Mouse (Mus musculus) heart, embryonic 12.5 days (tissue): ENCODE results near the gene Wfdc6b. TPM values are rescaled to one million over a fixed set of nuclear protein-coding genes. Genes with fewer than 3 reads are reported as not detected.
"Not testable (repeated sequence)": the region's sequence is repeated elsewhere in the genome, so short reads cannot be mapped to it uniquely, and the experiment has no call there.

Experiments
- ATAC-seq: fragments of 200-750 bp; cut with Nextera tagmentation; 2 replicates; pipeline ENCODE4 v1.8.0; 2017; ENCODE audit warnings: moderate TSS enrichment, moderate library complexity; ENCODE audit not compliant: insufficient number of reproducible peaks, low FRiP score
- H3K27ac ChIP-seq: fragments of 300-500 bp; sonication (generic); 2 replicates; pipeline ENCODE4 v1.5.1; 2016; ENCODE audit warnings: mild to moderate bottlenecking, moderate library complexity; ENCODE audit not compliant: poor library complexity, severe bottlenecking
- H3K27me3 ChIP-seq: fragments of 300-500 bp; sonication (generic); replicated peaks from 2 replicates; pipeline ENCODE4 v1.6.1; 2016; ENCODE audit warnings: mild to moderate bottlenecking, moderate library complexity
- H3K36me3 ChIP-seq: fragments of 300-500 bp; sonication (generic); 2 replicates; pipeline ENCODE4 v1.6.1; 2016; ENCODE audit warnings: mild to moderate bottlenecking, moderate library complexity
- H3K4me1 ChIP-seq: fragments of 300-500 bp; sonication (generic); replicated peaks from 2 replicates; pipeline ENCODE4 v1.6.1; 2016; ENCODE audit warnings: mild to moderate bottlenecking
- H3K4me2 ChIP-seq: fragments of 300-500 bp; sonication (generic); 2 replicates; pipeline ENCODE4 v1.6.1; 2016; ENCODE audit warnings: mild to moderate bottlenecking, moderate library complexity
- H3K4me3 ChIP-seq: fragments of 300-500 bp; sonication (generic); 2 replicates; pipeline ENCODE4 v1.5.1; 2016; ENCODE audit warnings: mild to moderate bottlenecking
- H3K9ac ChIP-seq: fragments of 300-500 bp; sonication (generic); 2 replicates; pipeline ENCODE4 v1.6.1; 2016; ENCODE audit warnings: mild to moderate bottlenecking, moderate library complexity
- H3K9me3 ChIP-seq: fragments of 300-500 bp; sonication (generic); replicated peaks from 2 replicates; pipeline ENCODE4 v1.6.1; 2016; ENCODE audit warnings: mild to moderate bottlenecking, moderate library complexity
- whole genome bisulfite sequencing: fragments of 180-500 bp; shearing (Covaris S2); methylation state at CpG from one replicate; pipeline ENCODE4 v1.1.7; 2016; 5-methylcytosine and 5-hydroxymethylcytosine counted together
- polyA plus RNA-seq: library from polyadenylated mRNA; unstranded; fragments of >200 nt; fragmentation: Nextera tagmentation; extraction: Ambion mirVana; gene quantifications from 2 replicates; pipeline ENCODE4 v1.2.1, GENCODE M21; 2016

Gene Wfdc6b
- polyA plus RNA-seq: not detected in 2 replicates

DNA sequence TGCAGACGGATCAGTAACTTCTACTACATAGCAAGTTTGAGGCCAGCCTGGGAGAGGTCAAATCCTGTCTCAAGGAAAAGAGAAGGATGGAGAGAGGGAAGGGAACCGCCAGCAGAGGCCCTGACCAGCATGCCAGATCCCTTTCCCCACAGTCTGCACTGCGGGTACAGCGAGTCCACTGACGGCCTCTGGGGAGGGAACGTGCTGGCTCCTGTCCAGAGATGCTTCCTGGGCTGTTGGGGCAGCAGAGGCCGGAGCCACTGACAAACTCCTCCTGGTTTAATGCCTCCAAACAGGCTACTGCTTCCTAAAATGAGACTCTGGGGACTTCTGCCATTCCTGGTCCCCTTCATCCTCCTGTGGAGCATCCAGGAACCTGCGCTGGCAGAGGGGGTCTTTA, at the start of gene Wfdc6b, which contains the start of gene Wfdc8:
Wfdc6b (plus strand) TSS at position 52 of the 400 bp plus-strand sequence.
Wfdc8 (minus strand) TSS at position 156 of the 400 bp plus-strand sequence.
- not testable (repeated sequence) for H3K4me3 ChIP-seq, H3K4me1 ChIP-seq, H3K4me2 ChIP-seq, H3K27ac ChIP-seq, H3K36me3 ChIP-seq, H3K9ac ChIP-seq, H3K27me3 ChIP-seq, ATAC-seq, H3K9me3 ChIP-seq
- 52% methylated on average over 8 of the region's 8 CpGs for WGBS

DNA sequence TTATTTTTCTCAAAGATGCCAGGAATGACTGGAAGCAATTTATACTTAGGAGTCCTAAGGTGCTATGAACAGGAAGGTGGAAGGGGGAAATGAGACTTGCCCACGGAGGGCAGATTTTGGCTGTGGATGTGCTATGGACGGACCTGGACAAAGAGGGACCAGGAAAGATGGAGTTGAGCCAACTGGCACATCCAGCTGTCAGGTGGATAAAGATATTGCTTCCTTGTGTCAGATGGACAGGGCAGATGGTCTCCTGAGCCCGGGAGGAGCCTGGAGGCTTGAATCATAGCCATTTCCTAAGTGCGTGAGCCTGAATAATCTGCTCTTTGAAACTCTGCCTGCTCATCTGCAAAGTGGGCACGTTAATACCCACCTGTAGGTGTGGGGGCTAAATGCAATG, 49.0 kb upstream of the Wfdc6b start:
- no peaks in the 10 kb centered on the region; the same call in 1 of the 2 replicates for H3K9me3 ChIP-seq
- H3K4me2 ChIP-seq: no peak overlapping the region
- peaks cover 29% of the 10 kb centered on the region for H3K27me3 ChIP-seq
- H3K27ac ChIP-seq: no peak overlapping the region
- peaks cover 14% of the 10 kb centered on the region for H3K4me1 ChIP-seq
- H3K36me3 ChIP-seq: no peaks in the 10 kb centered on the region
- no peak for ATAC-seq
- no peak overlapping the region for H3K9ac ChIP-seq
- WGBS: 63% methylated on average over 5 of the region's 5 CpGs
- H3K4me3 ChIP-seq: no peak overlapping the region

DNA sequence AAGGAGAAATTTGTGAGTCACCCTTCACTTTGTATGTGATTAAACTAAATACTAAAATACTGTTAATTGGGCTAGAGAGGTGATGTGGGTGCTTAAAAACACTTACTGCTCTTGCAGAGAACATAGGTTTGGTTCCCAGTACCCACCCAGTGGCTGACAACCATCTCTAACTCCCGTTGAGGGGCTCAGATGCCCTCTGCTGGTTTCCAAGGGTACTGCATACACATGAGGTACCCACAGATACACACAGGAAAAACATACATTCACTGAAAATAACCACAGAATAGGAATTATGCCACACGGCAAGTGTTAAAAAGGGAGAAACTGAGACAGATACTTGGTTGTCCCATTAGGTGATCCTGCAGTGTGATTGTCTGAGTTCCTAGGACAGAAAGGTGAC, 46.3 kb upstream of the Wfdc6b start:
- 88% methylated on average over 2 of the region's 2 CpGs for WGBS
- ATAC-seq: no peak

DNA sequence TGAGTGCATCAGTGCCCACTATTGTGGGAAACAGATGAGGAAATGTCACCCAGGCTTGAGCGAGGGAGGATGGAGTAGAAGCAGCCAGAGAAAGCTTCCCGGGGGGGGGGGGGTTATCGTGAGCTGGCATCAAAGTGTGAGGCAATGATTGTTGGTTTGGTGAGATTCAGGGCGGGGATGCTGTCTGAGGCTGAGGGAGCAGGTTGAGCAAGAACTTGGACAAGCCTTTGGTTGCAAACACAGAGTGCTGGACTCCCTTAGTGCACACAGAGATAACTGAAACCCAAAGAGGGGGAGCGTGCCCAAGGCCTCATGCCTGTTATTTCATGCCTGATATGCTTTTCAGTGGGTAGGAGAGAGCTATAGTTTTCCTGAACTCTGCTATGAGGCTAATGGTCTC, 45.9 kb upstream of the Wfdc6b start:
- Histone ChIP-seq H3K4me1 (peaks cover 15% of the 10 kb centered on the region), H3K27ac (no peak overlapping the region), H3K4me3 (no peak overlapping the region), H3K9ac (no peak overlapping the region), H3K27me3 (peaks cover 19% of the 10 kb centered on the region), H3K9me3 (no peaks in the 10 kb centered on the region; the same call in 1 of the 2 replicates), H3K36me3 (no peaks in the 10 kb centered on the region), H3K4me2 (no peak overlapping the region)
- no peak for ATAC-seq
- WGBS: 86% methylated on average over 5 of the region's 5 CpGs

More for the DNA sequence above, 46.3 kb upstream of the Wfdc6b start:
- Histone ChIP-seq H3K4me1 (peaks cover 16% of the 10 kb centered on the region), H3K9me3 (no peaks in the 10 kb centered on the region; the same call in 1 of the 2 replicates), H3K4me3 (no peak overlapping the region), H3K4me2 (no peak overlapping the region), H3K27me3 (peaks cover 21% of the 10 kb centered on the region), H3K27ac (no peak overlapping the region), H3K36me3 (no peaks in the 10 kb centered on the region), H3K9ac (no peak overlapping the region)

DNA sequence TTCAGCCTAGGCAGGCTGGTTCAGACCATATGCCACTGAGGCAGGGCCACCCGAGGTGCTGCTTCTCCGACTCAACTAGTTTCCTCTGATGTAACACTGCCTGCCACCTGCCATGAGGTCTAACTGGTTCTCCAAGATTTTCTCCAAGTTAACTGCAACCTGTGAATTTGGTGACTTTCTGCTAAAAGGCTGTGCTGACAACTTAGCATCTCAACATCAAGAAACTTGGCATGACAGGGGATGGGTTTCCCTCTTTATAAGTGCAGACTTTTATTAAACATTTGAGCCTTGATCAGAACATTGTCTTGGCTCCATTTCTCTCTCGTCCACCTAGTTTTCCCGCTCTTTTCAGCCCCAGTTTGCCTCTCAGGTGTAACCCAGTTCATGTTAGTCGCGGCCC, 40.0 kb upstream of the Wfdc6b start, which contains the start of gene Spint3:
Spint3 (minus strand) TSS at position 101 of the 400 bp plus-strand sequence.
- H3K27me3 ChIP-seq, H3K9ac ChIP-seq, H3K4me2 ChIP-seq, H3K4me3 ChIP-seq, ATAC-seq, H3K9me3 ChIP-seq, H3K36me3 ChIP-seq, H3K4me1 ChIP-seq, H3K27ac ChIP-seq: not testable (repeated sequence)
- 71% methylated on average over 6 of the region's 6 CpGs for WGBS

DNA sequence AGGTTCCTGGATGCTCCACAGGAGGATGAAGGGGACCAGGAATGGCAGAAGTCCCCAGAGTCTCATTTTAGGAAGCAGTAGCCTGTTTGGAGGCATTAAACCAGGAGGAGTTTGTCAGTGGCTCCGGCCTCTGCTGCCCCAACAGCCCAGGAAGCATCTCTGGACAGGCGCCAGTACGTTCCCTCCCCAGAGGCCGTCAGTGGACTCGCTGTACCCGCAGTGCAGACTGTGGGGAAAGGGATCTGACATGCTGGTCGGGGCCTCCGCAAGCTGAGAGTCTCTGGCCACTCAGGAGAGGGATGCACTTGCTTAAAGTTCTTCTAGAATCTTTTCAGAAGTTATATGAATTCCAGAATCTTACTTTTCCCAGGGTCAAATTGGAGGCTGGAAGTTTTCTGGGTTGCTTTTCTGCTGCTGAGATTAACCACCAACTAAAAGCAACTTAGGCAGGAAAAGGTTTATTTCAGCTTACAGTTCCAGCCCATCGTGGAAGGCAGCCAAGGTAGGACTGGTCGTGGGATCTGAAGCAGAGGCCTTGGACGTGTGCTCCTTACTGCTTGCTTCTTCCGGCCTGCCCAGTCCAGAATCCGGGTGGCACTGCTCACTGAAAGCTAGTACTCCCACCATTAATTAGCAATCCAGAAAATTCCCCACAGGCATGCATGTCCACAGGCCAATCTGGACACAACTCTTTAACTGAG, 28.1 kb upstream of the Wfdc6b start, which contains the start of gene Wfdc6a:
Wfdc6a (minus strand) TSS at position 423 of the 701 bp plus-strand sequence.
- H3K36me3 ChIP-seq, H3K9ac ChIP-seq, ATAC-seq, H3K4me2 ChIP-seq, H3K4me3 ChIP-seq, H3K27ac ChIP-seq, H3K4me1 ChIP-seq, H3K9me3 ChIP-seq: not testable (repeated sequence)
- 63% methylated on average over 13 of the region's 13 CpGs for WGBS
- H3K27me3 ChIP-seq: peaks cover 12% of the 10 kb centered on the region

DNA sequence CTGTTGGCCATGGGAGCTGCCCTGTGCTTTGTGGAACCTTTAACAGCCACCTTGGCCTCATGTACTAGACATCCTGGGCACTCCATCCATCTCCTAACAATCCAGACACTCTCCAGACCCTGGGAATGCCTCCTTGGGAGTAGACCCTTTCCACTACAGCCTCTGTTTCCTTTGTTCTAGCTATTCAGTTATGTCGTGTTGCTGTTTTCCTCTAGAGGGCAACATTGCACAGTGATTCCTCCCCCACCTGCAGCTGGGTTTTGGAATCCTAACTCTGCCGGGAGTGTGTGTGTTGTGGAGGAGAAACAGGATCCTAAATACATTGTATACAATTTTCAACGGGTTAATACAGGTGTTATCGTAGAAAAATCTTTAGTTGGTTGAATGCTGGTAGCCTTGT, 21.3 kb upstream of the Wfdc6b start:
- WGBS: 8% methylated on average over 4 of the region's 4 CpGs
- Histone ChIP-seq H3K4me1 (no peaks in the 10 kb centered on the region), H3K9ac (no peak overlapping the region), H3K36me3 (no peaks in the 10 kb centered on the region), H3K4me2 (no peak overlapping the region), H3K27ac (no peak overlapping the region), H3K4me3 (no peak overlapping the region), H3K9me3 (no peaks in the 10 kb centered on the region), H3K27me3 (peaks cover 14% of the 10 kb centered on the region)
- ATAC-seq: no peak

DNA sequence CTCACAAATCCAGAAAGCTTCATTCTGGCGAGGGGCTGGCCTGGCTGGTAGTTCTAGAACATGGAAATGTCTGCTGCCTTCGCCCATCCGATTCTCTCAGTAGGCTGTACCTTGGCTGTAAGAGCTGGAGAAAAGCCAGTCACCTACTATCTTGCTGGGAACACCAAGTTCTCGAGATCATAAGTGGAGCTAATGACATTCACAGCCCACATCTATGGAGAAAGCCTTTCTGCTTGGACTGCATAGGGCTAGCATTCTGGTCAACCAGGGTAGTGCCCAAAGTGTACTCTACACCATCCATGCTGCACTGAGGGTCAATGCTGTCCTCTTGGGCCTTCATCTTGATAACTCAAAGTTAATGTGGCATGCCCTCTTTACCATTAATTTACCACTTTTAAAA, 19.8 kb upstream of the Wfdc6b start, which contains the start of gene Eppin:
Eppin (minus strand) TSS at position 101 of the 400 bp plus-strand sequence.
- Histone ChIP-seq H3K9me3 (no peaks in the 10 kb centered on the region), H3K36me3 (no peaks in the 10 kb centered on the region), H3K27ac (no peak within 1 kb of the TSS), H3K4me2 (no peak within 1 kb of the TSS), H3K9ac (no peak within 1 kb of the TSS), H3K4me1 (no peaks in the 10 kb centered on the region), H3K27me3 (peaks cover 7% of the 10 kb centered on the region), H3K4me3 (no peak within 1 kb of the TSS)
- no peak for ATAC-seq
- 71% methylated on average over 4 of the region's 4 CpGs for WGBS

DNA sequence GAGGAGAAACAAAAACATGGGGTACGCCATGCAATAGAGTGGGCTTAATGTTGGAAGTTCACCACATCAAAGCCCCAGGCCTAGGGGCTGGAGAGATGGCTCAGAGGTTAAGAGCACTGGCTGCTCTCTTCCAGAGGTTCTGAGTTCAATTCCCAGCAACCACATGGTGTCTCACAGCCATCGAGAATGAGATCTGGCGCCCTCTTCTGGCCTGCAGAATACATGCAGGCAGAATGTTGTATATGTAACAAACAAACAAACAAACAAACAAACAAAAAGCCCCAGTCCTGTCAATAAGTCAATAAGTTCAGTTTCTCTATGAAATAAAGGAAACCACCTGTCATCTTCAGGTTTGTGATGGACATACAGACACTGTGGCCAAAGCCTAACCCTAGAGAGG, 13.1 kb upstream of the Wfdc6b start:
- H3K4me2 ChIP-seq: no peak overlapping the region
- H3K27me3 ChIP-seq: no peaks in the 10 kb centered on the region
- H3K4me3 ChIP-seq: no peak overlapping the region
- no peak overlapping the region for H3K27ac ChIP-seq
- WGBS: 57% methylated on average over 3 of the region's 3 CpGs
- H3K36me3 ChIP-seq: no peaks in the 10 kb centered on the region
- H3K9me3 ChIP-seq: peaks cover 13% of the 10 kb centered on the region; the same call in 1 of the 2 replicates
- ATAC-seq: no peak
- H3K4me1 ChIP-seq: no peaks in the 10 kb centered on the region
- H3K9ac ChIP-seq: no peak overlapping the region

DNA sequence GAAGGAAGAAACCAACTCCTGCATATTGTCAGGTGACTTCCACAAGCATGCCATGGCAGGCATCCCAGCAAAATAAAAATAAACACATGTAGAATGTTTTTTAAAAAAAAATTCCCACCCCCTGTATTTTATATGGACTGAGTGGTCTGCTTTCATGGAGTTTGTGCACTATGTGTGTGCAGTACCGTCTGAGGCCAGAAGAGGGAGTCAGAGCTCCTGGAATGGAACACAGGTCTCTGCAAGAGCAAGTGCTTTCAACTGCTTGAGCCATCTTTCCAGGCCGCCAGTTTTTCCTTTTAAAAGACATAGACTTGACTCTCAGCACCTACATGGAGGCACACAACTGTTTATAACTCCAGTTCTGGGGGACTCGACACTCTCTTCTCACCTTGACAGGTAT, 9.8 kb upstream of the Wfdc6b start:
- no peaks in the 10 kb centered on the region for H3K36me3 ChIP-seq
- H3K4me2 ChIP-seq: no peak overlapping the region
- H3K27ac ChIP-seq: no peak overlapping the region
- no peaks in the 10 kb centered on the region for H3K4me1 ChIP-seq
- 82% methylated on average over 3 of the region's 3 CpGs for WGBS
- no peak overlapping the region for H3K4me3 ChIP-seq
- ATAC-seq: no peak
- H3K27me3 ChIP-seq: peaks cover 14% of the 10 kb centered on the region; the same call in 1 of the 2 replicates
- no peak overlapping the region for H3K9ac ChIP-seq
- peaks cover 13% of the 10 kb centered on the region; the same call in 1 of the 2 replicates for H3K9me3 ChIP-seq

DNA sequence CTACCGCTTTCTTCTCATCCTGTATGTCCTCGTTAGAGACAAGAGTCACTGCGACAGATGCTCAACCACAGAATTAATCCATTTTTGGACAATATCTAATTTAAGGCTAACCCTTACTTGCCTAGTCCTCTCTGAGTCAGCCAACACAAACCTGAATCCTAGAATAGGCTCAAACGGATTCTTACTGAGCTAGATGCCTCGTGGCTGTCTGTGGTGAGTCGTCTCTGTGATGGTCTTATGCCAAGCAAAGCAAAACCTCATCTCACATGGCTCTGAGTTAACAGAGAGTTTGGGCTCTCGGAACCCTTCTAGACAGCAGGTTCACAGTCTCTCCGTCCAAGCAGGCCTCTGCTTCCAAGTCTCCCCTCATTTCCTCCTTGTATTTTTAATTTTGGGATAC, 8.9 kb upstream of the Wfdc6b start:
- H3K4me3 ChIP-seq: no peak overlapping the region
- H3K4me2 ChIP-seq: no peak overlapping the region
- peaks cover 13% of the 10 kb centered on the region; the same call in 1 of the 2 replicates for H3K9me3 ChIP-seq
- WGBS: 80% methylated on average over 8 of the region's 8 CpGs
- no peak for ATAC-seq
- peaks cover 14% of the 10 kb centered on the region; the same call in 1 of the 2 replicates for H3K27me3 ChIP-seq
- H3K27ac ChIP-seq: no peak overlapping the region
- no peaks in the 10 kb centered on the region for H3K36me3 ChIP-seq
- H3K9ac ChIP-seq: no peak overlapping the region
- H3K4me1 ChIP-seq: no peaks in the 10 kb centered on the region
